Mouse (Mus musculus): ENCODE results near the gene Kcnmb3. TPM values are rescaled to one million over a fixed set of nuclear protein-coding genes. Genes with fewer than 3 reads are reported as not detected.
A peak's percentile ranks its signal among the peaks of the same experiment; 100 is the strongest.

The Kcnmb3 gene
- polyA plus RNA-seq, 1 experiment from 2014 or later: 0.23 TPM

DNA sequence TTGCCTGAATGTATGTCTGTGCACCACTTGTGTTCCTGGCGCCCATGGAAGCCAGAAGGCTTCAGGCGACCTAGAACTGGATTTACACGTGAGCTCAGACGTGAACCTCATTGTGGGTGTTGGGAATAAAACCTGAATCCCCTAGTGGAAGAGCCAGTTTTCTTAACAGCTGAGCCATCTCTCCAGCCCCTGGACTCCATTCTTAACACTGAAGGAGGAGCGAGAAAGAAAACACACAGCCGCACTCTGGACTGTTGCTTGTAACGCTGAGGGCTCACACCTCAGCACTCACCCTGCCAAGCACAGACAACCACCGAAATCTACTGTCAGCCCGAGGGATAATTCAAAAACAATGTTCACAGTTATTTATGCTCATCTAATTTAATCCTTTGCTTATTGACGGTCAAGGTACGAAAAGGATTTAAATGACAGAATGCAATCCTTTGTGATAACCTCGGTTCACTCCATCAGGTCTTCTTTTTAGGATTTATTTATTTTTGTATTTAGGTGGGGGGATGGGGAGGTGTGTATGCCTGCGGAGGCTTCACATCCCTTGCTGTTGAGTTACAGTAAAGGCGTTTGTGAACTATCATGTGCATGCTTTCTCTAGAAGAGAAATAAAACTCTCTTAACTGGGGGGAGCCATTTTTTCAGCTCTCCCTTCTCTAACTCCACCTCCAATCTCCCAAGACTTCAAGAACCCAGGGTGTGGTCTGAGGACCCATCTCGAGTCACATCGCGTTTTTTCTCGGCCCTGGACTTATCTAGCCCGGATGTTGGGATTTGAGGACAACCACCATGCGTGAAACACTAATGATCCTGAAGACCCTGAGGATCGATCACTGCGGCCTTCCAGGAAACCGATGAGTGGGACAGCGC is 17.7 kb upstream of the Kcnmb3 start, which contains the start of gene Zfp639:
TSS of gene Zfp639 (plus strand) at position 764 of the 879 bp plus-strand sequence.
- Histone ChIP-seq H3K27ac (replicated peaks) (peak within 1 kb of the TSS; percentile 80), H3K27me3 (no peaks in the 10 kb centered on the region), H3K9ac (replicated peaks) (peak within 1 kb of the TSS; percentile 92), H3K4me2 (replicated peaks) (peak within 1 kb of the TSS; percentile 74), H3K36me3 (0 out of 2 replicates have a peak, but pooled peaks cover 2% of the 10 kb centered on the region), H3K9me3 (no peaks in the 10 kb centered on the region), H3K4me3 (peak within 1 kb of the TSS; percentile 87), H3K4me1 (peaks cover 26% of the 10 kb centered on the region)
- peak; percentile 0 for ATAC-seq (ENCODE audit: low FRiP score, low read depth)
- WGBS: 4% methylated on average over 24 of the region's 24 CpGs

DNA sequence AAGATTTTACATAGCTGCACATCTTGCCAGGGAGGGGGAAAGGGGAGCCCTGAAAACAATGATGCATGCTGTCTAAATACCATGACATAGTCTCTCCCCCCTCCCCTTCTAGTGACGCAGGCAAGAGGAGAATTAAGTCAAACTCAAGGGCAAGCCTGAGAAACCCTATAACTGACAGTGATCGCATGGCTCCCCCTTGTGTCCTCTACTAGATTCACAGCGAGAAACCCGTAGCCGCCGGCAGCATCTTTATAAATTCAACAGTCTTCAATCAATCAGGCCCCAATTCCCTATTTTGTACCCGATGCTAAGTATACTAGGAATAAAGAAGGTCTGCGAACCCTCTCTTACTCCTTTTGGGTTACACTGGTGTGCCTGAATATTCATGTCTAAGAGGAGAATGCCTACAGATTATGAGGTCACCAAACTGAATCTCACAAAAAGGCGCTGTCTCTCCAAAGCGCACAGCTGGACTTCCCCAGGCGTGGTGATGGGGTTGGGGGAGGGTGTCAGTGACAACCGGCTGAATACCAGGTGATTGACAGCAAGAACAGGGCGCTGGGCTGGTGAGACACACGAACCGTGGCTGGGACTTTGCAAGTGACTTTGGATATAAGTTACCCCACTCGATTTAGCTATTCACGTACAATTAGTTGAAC is 16.8 kb upstream of the Kcnmb3 start:
- peaks cover 26% of the 10 kb centered on the region for H3K4me1 ChIP-seq
- peak overlapping the region; percentile 24 for H3K4me3 ChIP-seq
- no peak overlapping the region for H3K9ac ChIP-seq (replicated peaks)
- H3K4me2 ChIP-seq (replicated peaks): peak overlapping the region; percentile 74
- 2% methylated on average over 17 of the region's 17 CpGs for WGBS
- ATAC-seq (ENCODE audit: low FRiP score, low read depth): peak; percentile 36; the same call in 1 of the 2 replicates
- no peaks in the 10 kb centered on the region for H3K36me3 ChIP-seq
- no peaks in the 10 kb centered on the region for H3K27me3 ChIP-seq
- no peaks in the 10 kb centered on the region for H3K9me3 ChIP-seq
- H3K27ac ChIP-seq (replicated peaks): no peak overlapping the region

DNA sequence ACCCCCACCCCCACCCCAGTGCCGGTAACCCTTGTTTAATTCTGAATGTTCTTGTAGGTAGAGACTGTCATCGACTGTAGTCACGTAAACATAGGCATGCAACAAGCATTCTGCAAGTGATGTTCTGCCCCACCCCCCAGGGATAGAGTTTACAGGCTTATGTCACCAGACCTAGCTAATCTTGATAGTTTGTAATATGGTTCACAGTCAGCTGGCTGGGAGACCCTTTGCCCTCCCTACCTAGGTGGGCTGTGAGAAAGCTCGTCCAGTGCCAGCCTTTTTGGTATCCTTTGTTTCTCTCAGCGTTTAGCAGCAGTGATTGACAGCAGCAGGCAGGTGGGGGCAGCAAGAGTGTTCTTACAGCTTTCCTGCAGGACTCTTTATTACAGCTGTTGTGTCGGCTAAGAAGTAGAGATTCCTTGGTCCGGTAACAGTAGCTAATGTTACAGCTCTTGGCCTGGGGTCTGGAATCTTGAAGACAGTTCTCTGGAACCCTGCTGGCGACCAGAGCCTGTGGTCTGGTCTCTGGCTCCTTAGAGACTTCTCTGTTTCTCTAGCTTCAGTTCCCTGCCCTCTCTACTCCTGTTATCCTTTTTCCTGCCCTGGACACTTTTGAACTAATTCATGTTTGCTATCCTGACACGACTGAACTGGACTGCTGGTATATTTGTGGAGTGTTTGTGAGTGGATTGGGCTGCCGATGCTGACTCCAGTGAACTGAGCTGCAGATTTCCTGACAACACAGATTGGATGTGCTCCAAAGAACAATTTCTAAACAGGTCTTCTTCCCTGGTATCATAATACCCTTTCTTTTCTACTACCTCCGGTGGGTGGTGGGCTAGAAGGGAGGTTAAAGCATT is 14.6 kb upstream of the Kcnmb3 start:
- Histone ChIP-seq H3K4me2 (replicated peaks) (no peak overlapping the region), H3K4me3 (no peak overlapping the region), H3K4me1 (peaks cover 21% of the 10 kb centered on the region), H3K36me3 (no peaks in the 10 kb centered on the region), H3K27me3 (no peaks in the 10 kb centered on the region), H3K27ac (replicated peaks) (no peak overlapping the region), H3K9ac (replicated peaks) (no peak overlapping the region), H3K9me3 (no peaks in the 10 kb centered on the region)
- no peak for ATAC-seq (ENCODE audit: low FRiP score, low read depth)
- WGBS: 64% methylated on average over 11 of the region's 11 CpGs

DNA sequence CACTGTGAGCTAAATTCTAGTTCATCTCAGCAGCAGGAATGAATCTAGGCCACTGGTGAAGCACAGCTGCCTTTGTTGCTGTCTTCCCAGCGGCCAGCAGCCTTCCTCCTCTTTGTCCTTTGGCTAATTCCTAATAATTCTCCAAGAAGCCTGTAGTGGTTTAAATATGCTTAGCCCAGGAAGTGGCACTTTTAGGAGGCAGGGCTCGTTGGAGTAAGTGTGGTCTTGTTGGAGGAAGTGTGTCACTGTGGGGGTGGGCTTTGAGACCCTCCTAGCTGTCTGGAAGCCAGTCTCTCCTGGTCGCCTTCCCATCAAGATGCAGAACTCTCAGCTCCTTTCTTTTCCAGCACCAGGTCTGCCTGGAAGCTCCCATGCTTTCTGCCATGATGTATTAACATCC is 13.8 kb upstream of the Kcnmb3 start:
- Histone ChIP-seq H3K36me3 (no peaks in the 10 kb centered on the region), H3K27ac (replicated peaks) (no peak overlapping the region), H3K9ac (replicated peaks) (no peak overlapping the region), H3K4me1 (peaks cover 13% of the 10 kb centered on the region), H3K27me3 (no peaks in the 10 kb centered on the region), H3K4me3 (no peak overlapping the region), H3K4me2 (replicated peaks) (no peak overlapping the region), H3K9me3 (no peaks in the 10 kb centered on the region)
- ATAC-seq (ENCODE audit: low FRiP score, low read depth): no peak
- WGBS: 74% methylated on average over 3 of the region's 3 CpGs

DNA sequence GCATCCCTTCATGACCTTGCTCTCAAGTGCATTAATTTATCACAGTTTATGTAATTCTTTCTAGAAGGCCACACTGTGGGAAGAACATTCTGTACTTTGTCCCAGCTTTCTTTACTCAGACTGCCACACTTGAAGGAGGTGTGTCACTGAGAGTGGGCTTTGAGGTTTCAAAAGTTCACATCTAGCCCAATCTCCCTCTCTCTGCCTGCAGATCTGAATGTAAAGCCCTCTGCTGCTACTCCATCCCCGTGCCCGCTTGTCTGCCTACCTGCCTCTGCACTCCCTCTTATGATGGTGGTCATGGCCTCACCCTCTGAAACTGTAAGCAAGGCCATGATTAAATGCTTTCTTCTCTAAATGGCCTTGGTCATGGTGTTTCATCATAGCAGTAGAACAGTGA is 8.3 kb upstream of the Kcnmb3 start:
- ATAC-seq (ENCODE audit: low FRiP score, low read depth): no peak
- H3K27me3 ChIP-seq: no peaks in the 10 kb centered on the region
- 85% methylated on average over 2 of the region's 2 CpGs for WGBS

DNA sequence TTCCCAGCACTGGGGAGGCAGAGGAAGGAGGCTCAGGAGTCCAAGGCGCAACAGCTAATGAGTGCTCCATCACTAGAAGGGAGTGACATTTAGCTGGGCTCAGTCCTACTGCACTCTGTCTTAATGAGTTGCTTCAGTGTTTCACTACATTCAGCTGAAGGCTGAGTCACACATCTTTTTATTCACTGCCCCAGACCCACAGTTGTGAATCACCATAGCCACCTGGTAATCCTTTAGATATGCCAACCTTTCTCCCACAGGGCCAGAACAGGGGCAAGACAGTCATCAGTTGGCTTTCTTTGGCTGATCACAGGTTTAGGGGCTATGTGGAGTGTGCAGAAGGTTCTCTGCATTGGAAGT is 4.7 kb upstream of the Kcnmb3 start:
- Histone ChIP-seq H3K4me2 (replicated peaks) (no peak overlapping the region), H3K9me3 (no peaks in the 10 kb centered on the region), H3K36me3 (no peaks in the 10 kb centered on the region), H3K27me3 (0 out of 2 replicates have a peak, but pooled peaks cover 4% of the 10 kb centered on the region), H3K4me3 (no peak overlapping the region), H3K4me1 (peaks cover 17% of the 10 kb centered on the region; the same call in 1 of the 2 replicates), H3K27ac (replicated peaks) (no peak overlapping the region), H3K9ac (replicated peaks) (no peak overlapping the region)
- ATAC-seq (ENCODE audit: low FRiP score, low read depth): no peak
- WGBS: 96% methylated on average over 1 of the region's 1 CpGs

More for the DNA sequence above, 8.3 kb upstream of the Kcnmb3 start:
- H3K9me3 ChIP-seq: no peaks in the 10 kb centered on the region
- no peak overlapping the region for H3K4me3 ChIP-seq
- H3K9ac ChIP-seq (replicated peaks): no peak overlapping the region
- H3K4me2 ChIP-seq (replicated peaks): no peak overlapping the region
- H3K4me1 ChIP-seq: peaks cover 15% of the 10 kb centered on the region; the same call in 1 of the 2 replicates
- no peaks in the 10 kb centered on the region for H3K36me3 ChIP-seq
- no peak overlapping the region for H3K27ac ChIP-seq (replicated peaks)

DNA sequence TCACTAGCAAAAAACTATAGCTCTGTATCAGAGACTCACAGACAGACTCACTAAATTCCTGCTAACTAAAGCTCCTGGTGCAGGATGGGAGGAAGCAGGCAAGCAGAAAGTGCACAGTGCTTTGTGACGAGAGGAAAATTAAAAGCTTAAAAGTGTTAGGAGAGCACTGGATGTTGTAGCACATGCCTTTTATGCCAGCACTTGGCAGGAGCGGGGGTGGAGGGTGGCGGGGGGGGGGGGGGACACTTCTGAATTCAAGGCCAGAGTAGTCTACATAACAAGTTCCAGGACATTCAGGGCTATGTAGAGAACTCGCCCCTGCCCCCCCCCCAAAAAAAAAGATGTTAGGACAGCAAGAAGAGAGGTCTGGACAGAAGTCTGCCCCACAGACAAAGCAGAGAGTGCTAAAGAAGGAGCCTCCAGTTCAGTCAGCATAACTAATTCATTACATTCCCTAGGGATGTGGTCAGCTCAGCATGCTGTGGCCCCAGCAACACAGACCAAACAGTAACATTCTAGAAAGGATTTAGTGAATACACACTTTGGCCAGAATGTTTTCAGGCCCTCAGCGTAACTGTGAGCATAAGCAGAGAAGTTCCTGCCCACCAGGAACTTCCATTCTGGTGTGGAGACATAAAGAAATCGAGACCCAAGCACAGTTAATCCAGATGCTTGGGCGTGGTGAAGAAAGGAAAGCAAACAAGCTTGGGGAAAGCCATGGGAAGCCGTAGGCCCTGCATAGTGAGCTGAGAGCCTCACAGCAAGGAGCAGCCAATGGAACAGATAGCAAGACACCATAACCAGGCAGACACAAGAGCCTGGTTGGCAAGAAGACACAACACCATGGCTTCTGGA is 4.1 kb upstream of the Kcnmb3 start:
- 0 out of 2 replicates have a peak, but pooled peaks cover 4% of the 10 kb centered on the region for H3K27me3 ChIP-seq
- no peaks in the 10 kb centered on the region for H3K9me3 ChIP-seq
- no peak overlapping the region for H3K9ac ChIP-seq (replicated peaks)
- 32% methylated on average over 8 of the region's 8 CpGs for WGBS
- ATAC-seq (ENCODE audit: low FRiP score, low read depth): peak; percentile 65; the same call in 1 of the 2 replicates
- H3K36me3 ChIP-seq: no peaks in the 10 kb centered on the region
- no peak overlapping the region for H3K27ac ChIP-seq (replicated peaks)
- no peak overlapping the region for H3K4me3 ChIP-seq
- H3K4me1 ChIP-seq: peaks cover 17% of the 10 kb centered on the region; the same call in 1 of the 2 replicates
- H3K4me2 ChIP-seq (replicated peaks): no peak overlapping the region

DNA sequence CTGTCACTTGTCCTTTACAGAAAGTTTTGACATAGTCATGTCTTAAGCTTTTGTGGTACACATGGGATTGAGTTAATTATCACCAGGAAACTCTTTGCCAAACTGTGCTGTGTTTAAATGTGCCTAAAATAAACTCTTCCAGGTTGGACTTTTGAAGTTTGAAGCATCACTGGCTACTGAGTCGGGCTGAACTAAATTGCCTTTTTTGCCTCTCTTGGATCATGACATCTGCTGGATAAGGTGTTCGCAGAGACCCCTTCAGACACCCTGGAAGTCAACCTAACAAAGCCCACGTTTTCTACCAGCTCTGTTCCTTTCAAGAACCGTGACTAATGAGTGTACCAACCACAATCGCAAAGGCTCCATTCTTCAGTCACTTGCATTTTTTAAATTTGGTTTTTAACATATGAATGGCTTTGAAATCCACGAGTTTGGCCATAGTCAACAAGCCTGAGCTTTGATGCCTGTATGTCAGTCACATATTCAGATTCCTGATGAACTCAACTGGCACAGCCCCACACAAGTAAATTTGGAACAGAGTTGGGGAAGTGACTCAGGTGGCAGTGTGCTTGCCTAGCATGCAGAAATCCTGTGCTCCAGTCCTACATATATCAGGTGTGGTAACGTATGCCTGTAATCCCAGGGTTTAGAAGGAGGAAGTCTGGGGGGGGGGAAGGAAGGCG is 3.2 kb upstream of the Kcnmb3 start:
- 0 out of 2 replicates have a peak, but pooled peaks cover 4% of the 10 kb centered on the region for H3K27me3 ChIP-seq
- H3K4me3 ChIP-seq: no peak overlapping the region
- no peak overlapping the region for H3K4me2 ChIP-seq (replicated peaks)
- no peaks in the 10 kb centered on the region for H3K9me3 ChIP-seq
- H3K9ac ChIP-seq (replicated peaks): no peak overlapping the region
- H3K4me1 ChIP-seq: peaks cover 17% of the 10 kb centered on the region; the same call in 1 of the 2 replicates
- H3K36me3 ChIP-seq: no peaks in the 10 kb centered on the region
- ATAC-seq (ENCODE audit: low FRiP score, low read depth): no peak
- WGBS: 44% methylated on average over 8 of the region's 8 CpGs
- H3K27ac ChIP-seq (replicated peaks): no peak overlapping the region

DNA sequence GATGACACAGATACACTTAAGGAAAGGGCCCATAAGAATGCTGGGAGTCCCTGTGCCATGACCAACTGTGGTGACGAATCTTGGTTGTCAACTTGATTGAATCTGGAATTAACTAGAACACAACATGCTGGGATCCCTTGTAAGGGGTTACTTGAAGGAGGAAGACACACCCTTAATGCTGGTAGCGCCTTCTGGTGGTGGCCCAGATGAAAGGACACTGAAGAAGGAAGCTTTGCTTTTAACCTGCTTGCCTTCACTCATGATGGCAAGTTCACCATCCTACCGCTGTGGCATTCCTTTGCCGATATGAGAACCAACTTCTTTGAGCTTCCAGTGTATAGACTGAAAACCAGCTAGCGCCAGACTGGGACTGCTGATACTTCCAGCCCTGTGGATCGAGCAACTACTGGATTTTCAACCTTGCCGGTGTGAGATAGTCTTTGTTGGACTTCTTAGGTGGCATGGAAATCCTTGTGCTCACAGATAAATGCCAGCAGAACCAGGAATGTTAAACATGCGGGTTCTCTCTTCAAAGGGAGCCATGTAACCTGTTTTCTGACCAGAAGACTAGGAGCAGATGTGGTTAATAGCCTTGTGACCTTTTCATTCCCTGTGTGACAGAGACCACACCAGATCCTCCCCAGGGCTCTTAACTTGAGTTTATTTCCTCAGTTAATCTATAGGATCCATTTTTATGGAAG is 2.5 kb upstream of the Kcnmb3 start:
- H3K27me3 ChIP-seq: 0 out of 2 replicates have a peak, but pooled peaks cover 4% of the 10 kb centered on the region
- H3K4me1 ChIP-seq: peaks cover 17% of the 10 kb centered on the region; the same call in 1 of the 2 replicates
- no peaks in the 10 kb centered on the region for H3K9me3 ChIP-seq
- WGBS: 82% methylated on average over 8 of the region's 8 CpGs
- H3K4me3 ChIP-seq: no peak overlapping the region
- no peak overlapping the region for H3K27ac ChIP-seq (replicated peaks)
- H3K4me2 ChIP-seq (replicated peaks): no peak overlapping the region
- no peak overlapping the region for H3K9ac ChIP-seq (replicated peaks)
- no peaks in the 10 kb centered on the region for H3K36me3 ChIP-seq
- no peak for ATAC-seq (ENCODE audit: low FRiP score, low read depth)

DNA sequence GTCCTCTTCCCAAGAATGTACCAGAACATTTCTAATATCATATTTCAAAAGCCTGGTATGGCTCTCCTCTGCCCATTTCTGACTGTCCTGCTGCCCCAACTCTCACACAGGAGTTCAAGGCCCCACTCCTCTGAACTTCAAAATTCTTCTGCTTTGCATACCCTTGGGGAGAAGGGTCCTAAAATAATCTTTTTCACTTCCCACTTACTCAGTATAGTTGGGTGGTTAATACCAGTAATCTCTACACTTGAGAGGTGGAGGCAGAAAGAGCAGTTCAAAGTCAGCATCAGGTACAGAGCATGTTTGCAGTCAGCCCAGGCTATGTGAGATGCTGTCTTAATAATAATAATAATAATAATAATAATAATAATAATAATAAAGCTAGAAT is 1.1 kb downstream of the Kcnmb3 start:
- 0 out of 2 replicates have a peak, but pooled peaks cover 4% of the 10 kb centered on the region for H3K27me3 ChIP-seq
- no peak overlapping the region for H3K4me2 ChIP-seq (replicated peaks)
- no peaks in the 10 kb centered on the region for H3K36me3 ChIP-seq
- no peaks in the 10 kb centered on the region for H3K9me3 ChIP-seq
- no peak overlapping the region for H3K27ac ChIP-seq (replicated peaks)
- no peak for ATAC-seq (ENCODE audit: low FRiP score, low read depth)
- H3K4me3 ChIP-seq: no peak overlapping the region
- no peak overlapping the region for H3K9ac ChIP-seq (replicated peaks)
- H3K4me1 ChIP-seq: peaks cover 8% of the 10 kb centered on the region; the same call in 1 of the 2 replicates

Data from midbrain, embryonic 12.5 days (tissue).